Mouse (Mus musculus): ENCODE data around the gene Slco1a6. TPM values are rescaled to one million over a fixed set of nuclear protein-coding genes. Genes with fewer than 3 reads are reported as not detected.
"Not testable (repeated sequence)": the region's sequence is repeated elsewhere in the genome, so short reads cannot be mapped to it uniquely, and the experiment has no call there.

Gene Slco1a6
- polyA plus RNA-seq (2014; fragmentation: Nextera tagmentation; extraction: Ambion mirVana): not detected in 2 replicates

- no peak within 1 kb of the TSS for H3K4me3 ChIP-seq (ENCODE audit: low read depth, low read length)
- no peak within 1 kb of the TSS for H3K27ac ChIP-seq (ENCODE audit: low read depth, low read length)
- H3K4me2 ChIP-seq (ENCODE audit: low read depth): no peak within 1 kb of the TSS
- H3K36me3 ChIP-seq (ENCODE audit: control insufficient read depth, insufficient read depth, low read length): no peaks in the 10 kb centered on the region
- H3K27me3 ChIP-seq (ENCODE audit: control insufficient read depth, insufficient read depth, low read length): no peaks in the 10 kb centered on the region
- 92% methylated on average over 4 of the region's 4 CpGs for WGBS
- DNase-seq (ENCODE audit: low spot score) (no peak), ATAC-seq (ENCODE audit: insufficient read depth, low FRiP score, low TSS enrichment) (no peak)
- H3K9me3 ChIP-seq (ENCODE audit: control insufficient read depth, low read length): no peaks in the 10 kb centered on the region
- H3K9ac ChIP-seq (ENCODE audit: low read length): no peak within 1 kb of the TSS
- no peaks in the 10 kb centered on the region for H3K4me1 ChIP-seq (ENCODE audit: control insufficient read depth, insufficient read depth, low read length)
These were observed at the start of gene Slco1a6 for GRCm38 (mm10) chr6:142208421-142208820. TSS of gene Slco1a6 (minus strand) at chr6:142208521.

DNA sequence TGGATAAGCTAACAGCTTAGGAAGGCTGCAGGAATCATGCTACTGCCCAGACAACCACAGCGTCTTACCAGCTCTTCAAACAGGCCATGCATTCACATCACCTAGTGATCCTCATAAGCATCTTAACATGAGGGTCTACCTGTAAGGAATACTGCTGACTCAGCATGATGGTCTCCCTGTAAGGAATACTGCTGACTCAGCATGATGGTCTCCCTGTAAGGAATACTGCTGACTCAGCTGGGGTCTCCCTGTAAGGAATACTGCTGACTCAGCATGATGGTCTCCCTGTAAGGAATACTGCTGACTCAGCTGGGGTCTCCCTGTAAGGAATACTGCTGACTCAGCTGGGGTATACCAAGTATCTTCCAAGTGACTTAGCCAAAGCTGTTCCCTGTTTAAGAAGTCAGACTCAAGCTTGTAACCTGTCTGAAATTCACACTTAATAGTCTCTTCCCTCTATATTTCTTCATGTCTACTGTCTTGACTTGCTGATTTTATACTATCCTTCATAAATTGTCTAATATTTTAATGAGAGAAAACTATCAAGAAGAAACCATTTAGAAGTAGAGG, 42.5 kb upstream of the Slco1a6 start:
- not testable (repeated sequence) for H3K36me3 ChIP-seq (ENCODE audit: control insufficient read depth, insufficient read depth, low read length); H3K27ac ChIP-seq (ENCODE audit: low read depth, low read length); H3K4me1 ChIP-seq (ENCODE audit: control insufficient read depth, insufficient read depth, low read length); H3K9me3 ChIP-seq (ENCODE audit: control insufficient read depth, low read length); ATAC-seq (ENCODE audit: insufficient read depth, low FRiP score, low TSS enrichment); H3K9ac ChIP-seq (ENCODE audit: low read length); H3K4me2 ChIP-seq (ENCODE audit: low read depth); DNase-seq (ENCODE audit: low spot score); H3K4me3 ChIP-seq (ENCODE audit: low read depth, low read length); H3K27me3 ChIP-seq (ENCODE audit: control insufficient read depth, insufficient read depth, low read length)
- WGBS: 70% methylated on average over 1 of the region's 1 CpGs

- Histone ChIP-seq H3K9ac (ENCODE audit: low read length) (no peak overlapping the region), H3K9me3 (ENCODE audit: control insufficient read depth, low read length) (no peaks in the 10 kb centered on the region), H3K27me3 (ENCODE audit: control insufficient read depth, insufficient read depth, low read length) (no peaks in the 10 kb centered on the region), H3K36me3 (ENCODE audit: control insufficient read depth, insufficient read depth, low read length) (no peaks in the 10 kb centered on the region), H3K27ac (ENCODE audit: low read depth, low read length) (no peak overlapping the region), H3K4me1 (ENCODE audit: control insufficient read depth, insufficient read depth, low read length) (no peaks in the 10 kb centered on the region), H3K4me2 (ENCODE audit: low read depth) (no peak overlapping the region), H3K4me3 (ENCODE audit: low read depth, low read length) (no peak overlapping the region)
- DNase-seq (ENCODE audit: low spot score): no peak
- no peak for ATAC-seq (ENCODE audit: insufficient read depth, low FRiP score, low TSS enrichment)
- WGBS: 92% methylated on average over 5 of the region's 5 CpGs
These were observed 36.7 kb upstream of the Slco1a6 start for GRCm38 (mm10) chr6:142245065-142245464.

- no peak overlapping the region for H3K4me2 ChIP-seq (ENCODE audit: low read depth)
- H3K36me3 ChIP-seq (ENCODE audit: control insufficient read depth, insufficient read depth, low read length): no peaks in the 10 kb centered on the region
- H3K4me3 ChIP-seq (ENCODE audit: low read depth, low read length): no peak overlapping the region
- no peak for DNase-seq (ENCODE audit: low spot score)
- H3K4me1 ChIP-seq (ENCODE audit: control insufficient read depth, insufficient read depth, low read length): no peaks in the 10 kb centered on the region
- no peak overlapping the region for H3K27ac ChIP-seq (ENCODE audit: low read depth, low read length)
- no peaks in the 10 kb centered on the region for H3K27me3 ChIP-seq (ENCODE audit: control insufficient read depth, insufficient read depth, low read length)
- no peaks in the 10 kb centered on the region for H3K9me3 ChIP-seq (ENCODE audit: control insufficient read depth, low read length)
- 77% methylated on average over 1 of the region's 1 CpGs for WGBS
- ATAC-seq (ENCODE audit: insufficient read depth, low FRiP score, low TSS enrichment): no peak
- H3K9ac ChIP-seq (ENCODE audit: low read length): no peak overlapping the region
These were observed 31.1 kb upstream of the Slco1a6 start for GRCm38 (mm10) chr6:142239468-142239867.

DNA sequence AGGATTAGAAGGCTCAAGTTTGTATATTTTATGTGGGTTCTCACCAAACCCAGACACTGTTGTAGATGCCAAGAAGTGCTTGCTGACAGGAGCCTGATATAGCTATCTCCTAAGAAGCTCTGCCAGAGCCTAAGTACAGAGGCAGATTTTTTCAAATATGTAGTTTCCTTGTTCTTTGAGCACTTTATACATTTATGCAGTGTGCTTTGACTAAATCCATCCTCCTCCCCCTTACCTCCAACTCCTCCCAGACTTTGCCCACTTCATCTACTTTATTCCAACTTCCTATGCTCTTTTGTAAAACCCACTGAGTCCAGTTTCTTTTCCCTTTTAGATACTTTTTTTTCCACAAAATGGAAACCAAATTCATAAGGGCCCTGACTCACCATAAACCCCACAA, 11.8 kb upstream of the Slco1a6 start:
- H3K27me3 ChIP-seq (ENCODE audit: control insufficient read depth, insufficient read depth, low read length): no peaks in the 10 kb centered on the region
- ATAC-seq (ENCODE audit: insufficient read depth, low FRiP score, low TSS enrichment) (no peak), DNase-seq (ENCODE audit: low spot score) (no peak)
- no peaks in the 10 kb centered on the region for H3K4me1 ChIP-seq (ENCODE audit: control insufficient read depth, insufficient read depth, low read length)
- H3K36me3 ChIP-seq (ENCODE audit: control insufficient read depth, insufficient read depth, low read length): no peaks in the 10 kb centered on the region
- no peaks in the 10 kb centered on the region for H3K9me3 ChIP-seq (ENCODE audit: control insufficient read depth, low read length)
- H3K4me2 ChIP-seq (ENCODE audit: low read depth): no peak overlapping the region
- no peak overlapping the region for H3K4me3 ChIP-seq (ENCODE audit: low read depth, low read length)
- no peak overlapping the region for H3K27ac ChIP-seq (ENCODE audit: low read depth, low read length)
- no peak overlapping the region for H3K9ac ChIP-seq (ENCODE audit: low read length)

DNA sequence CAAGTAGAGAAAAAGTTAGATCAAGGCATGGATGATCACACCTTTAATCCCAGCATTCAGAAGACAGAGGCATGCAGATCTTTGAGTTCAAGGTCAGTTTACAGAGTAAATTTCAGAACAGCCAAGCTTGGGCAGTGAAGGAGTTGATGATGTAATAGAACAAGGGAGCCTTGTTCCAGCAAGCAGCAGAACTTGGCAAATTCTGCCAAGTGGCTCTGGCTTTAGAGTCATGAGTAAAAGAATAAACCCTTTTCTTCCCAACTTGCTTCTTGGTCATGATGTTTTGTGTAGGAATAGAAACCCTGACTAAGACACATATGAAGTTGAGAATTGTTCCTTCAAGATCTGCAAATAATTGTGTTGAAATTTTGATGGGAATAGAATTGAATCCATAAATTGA, 3.5 kb upstream of the Slco1a6 start:
- Histone ChIP-seq H3K27me3 (ENCODE audit: control insufficient read depth, insufficient read depth, low read length) (no peaks in the 10 kb centered on the region), H3K9me3 (ENCODE audit: control insufficient read depth, low read length) (no peaks in the 10 kb centered on the region), H3K4me3 (ENCODE audit: low read depth, low read length) (no peak overlapping the region), H3K36me3 (ENCODE audit: control insufficient read depth, insufficient read depth, low read length) (no peaks in the 10 kb centered on the region), H3K27ac (ENCODE audit: low read depth, low read length) (no peak overlapping the region), H3K9ac (ENCODE audit: low read length) (no peak overlapping the region), H3K4me2 (ENCODE audit: low read depth) (no peak overlapping the region), H3K4me1 (ENCODE audit: control insufficient read depth, insufficient read depth, low read length) (no peaks in the 10 kb centered on the region)
- DNase-seq (ENCODE audit: low spot score) (no peak), ATAC-seq (ENCODE audit: insufficient read depth, low FRiP score, low TSS enrichment) (no peak)

DNA sequence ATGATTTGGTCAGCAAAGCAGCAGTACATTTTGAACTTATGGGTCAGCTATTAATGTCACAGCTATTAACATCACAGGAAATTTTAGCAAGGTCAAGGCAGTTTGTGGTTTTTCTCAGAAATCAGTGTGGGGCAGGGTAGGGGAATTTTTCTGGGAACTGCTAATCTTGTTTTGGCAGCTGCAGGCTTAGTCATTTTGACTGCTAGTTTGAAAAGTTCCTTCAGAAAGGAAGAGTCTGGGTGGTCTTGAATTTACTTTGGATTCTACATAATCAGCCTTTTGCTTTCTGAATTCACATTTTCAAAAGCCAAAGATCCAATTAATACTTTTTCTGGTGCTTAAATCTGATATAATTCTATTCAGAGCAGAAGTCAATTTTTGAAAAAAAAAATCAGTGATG, 1.4 kb upstream of the Slco1a6 start:
- no peaks in the 10 kb centered on the region for H3K27me3 ChIP-seq (ENCODE audit: control insufficient read depth, insufficient read depth, low read length)
- ATAC-seq (ENCODE audit: insufficient read depth, low FRiP score, low TSS enrichment) (no peak), DNase-seq (ENCODE audit: low spot score) (no peak)
- no peaks in the 10 kb centered on the region for H3K9me3 ChIP-seq (ENCODE audit: control insufficient read depth, low read length)
- no peak overlapping the region for H3K4me2 ChIP-seq (ENCODE audit: low read depth)
- H3K27ac ChIP-seq (ENCODE audit: low read depth, low read length): no peak overlapping the region
- H3K9ac ChIP-seq (ENCODE audit: low read length): no peak overlapping the region
- H3K4me1 ChIP-seq (ENCODE audit: control insufficient read depth, insufficient read depth, low read length): no peaks in the 10 kb centered on the region
- no peaks in the 10 kb centered on the region for H3K36me3 ChIP-seq (ENCODE audit: control insufficient read depth, insufficient read depth, low read length)
- H3K4me3 ChIP-seq (ENCODE audit: low read depth, low read length): no peak overlapping the region

GRCm38 (mm10) chr6:142200524-142200923, 7.8 kb downstream of the Slco1a6 start:
- Histone ChIP-seq H3K4me2 (ENCODE audit: low read depth) (no peak overlapping the region), H3K27me3 (ENCODE audit: control insufficient read depth, insufficient read depth, low read length) (no peaks in the 10 kb centered on the region), H3K9me3 (ENCODE audit: control insufficient read depth, low read length) (no peaks in the 10 kb centered on the region), H3K4me3 (ENCODE audit: low read depth, low read length) (no peak overlapping the region), H3K9ac (ENCODE audit: low read length) (no peak overlapping the region), H3K4me1 (ENCODE audit: control insufficient read depth, insufficient read depth, low read length) (no peaks in the 10 kb centered on the region), H3K27ac (ENCODE audit: low read depth, low read length) (no peak overlapping the region), H3K36me3 (ENCODE audit: control insufficient read depth, insufficient read depth, low read length) (no peaks in the 10 kb centered on the region)
- ATAC-seq (ENCODE audit: insufficient read depth, low FRiP score, low TSS enrichment) (no peak), DNase-seq (ENCODE audit: low spot score) (no peak)

DNA sequence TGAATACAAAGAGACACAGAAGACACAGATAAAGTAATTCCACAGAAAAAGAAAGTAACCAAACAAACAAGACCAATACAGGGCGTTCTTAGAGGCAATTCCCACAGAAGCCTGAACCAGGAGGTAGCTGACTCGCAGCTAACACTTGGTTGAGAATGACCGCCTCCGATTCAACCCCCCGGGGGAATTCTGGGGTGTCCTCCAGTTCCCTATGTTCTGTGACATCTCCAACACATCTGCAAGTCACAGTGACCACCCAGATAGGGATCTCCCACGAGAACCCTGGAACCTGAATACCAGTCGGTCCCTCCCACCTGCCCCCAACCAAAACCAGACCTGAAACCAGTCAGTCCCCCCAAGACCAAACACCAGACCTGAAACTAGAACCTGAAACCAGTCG, 14.1 kb downstream of the Slco1a6 start:
- Histone ChIP-seq H3K9me3 (ENCODE audit: control insufficient read depth, low read length) (no peaks in the 10 kb centered on the region), H3K4me2 (ENCODE audit: low read depth) (no peak overlapping the region), H3K27ac (ENCODE audit: low read depth, low read length) (no peak overlapping the region), H3K4me1 (ENCODE audit: control insufficient read depth, insufficient read depth, low read length) (no peaks in the 10 kb centered on the region), H3K4me3 (ENCODE audit: low read depth, low read length) (no peak overlapping the region), H3K36me3 (ENCODE audit: control insufficient read depth, insufficient read depth, low read length) (no peaks in the 10 kb centered on the region), H3K27me3 (ENCODE audit: control insufficient read depth, insufficient read depth, low read length) (no peaks in the 10 kb centered on the region), H3K9ac (ENCODE audit: low read length) (no peak overlapping the region)
- ATAC-seq (ENCODE audit: insufficient read depth, low FRiP score, low TSS enrichment): no peak
- WGBS: 88% methylated on average over 8 of the region's 8 CpGs
- no peak for DNase-seq (ENCODE audit: low spot score)

Measured in neural tube, embryonic 11.5 days (tissue).